39 mouse cellular contexts compared by ENCODE assay signal in genomic region chr10:51621193-51621592, GRCm38 (mm10). TPM values are rescaled to one million over a fixed set of nuclear protein-coding genes. Genes with fewer than 3 reads are reported as not detected.
"Had no signal": no experiment of that assay in that cellular context is flagged by ENCODE, and none has a peak within 500 bp of the region (broad histone marks: within the 10 kb centered on the region; RNA-seq: fewer than 3 reads in every experiment).

No protein-coding gene starts in this region.

- H3K27ac ChIP-seq: embryonic facial prominence, embryonic 10.5 days; embryonic facial prominence, embryonic 12.5 days; embryonic facial prominence, embryonic 13.5 days; embryonic facial prominence, embryonic 15.5 days; forebrain, embryonic 10.5 days; forebrain, embryonic 12.5 days; forebrain, embryonic 13.5 days; forebrain, embryonic 15.5 days; gastrocnemius, adult 2 months; heart, adult 2 months had no signal

- H3K27me3 ChIP-seq: embryonic facial prominence, embryonic 12.5 days; embryonic facial prominence, embryonic 13.5 days; embryonic facial prominence, embryonic 15.5 days; forebrain, embryonic 12.5 days; forebrain, embryonic 13.5 days; forebrain, embryonic 15.5 days had no signal

- H3K9ac ChIP-seq: embryonic facial prominence, embryonic 12.5 days; embryonic facial prominence, embryonic 13.5 days; embryonic facial prominence, embryonic 15.5 days; forebrain, embryonic 12.5 days; forebrain, embryonic 13.5 days; forebrain, embryonic 15.5 days; forebrain, postnatal 0 days had no signal

- H3K4me1 ChIP-seq: embryonic facial prominence, embryonic 10.5 days; embryonic facial prominence, embryonic 12.5 days; embryonic facial prominence, embryonic 13.5 days; embryonic facial prominence, embryonic 15.5 days; forebrain, embryonic 12.5 days; forebrain, embryonic 13.5 days; forebrain, embryonic 15.5 days had no signal

- H3K9me3 ChIP-seq: embryonic facial prominence, embryonic 10.5 days; embryonic facial prominence, embryonic 12.5 days; embryonic facial prominence, embryonic 13.5 days; embryonic facial prominence, embryonic 15.5 days; forebrain, embryonic 10.5 days; forebrain, embryonic 12.5 days; forebrain, embryonic 13.5 days; forebrain, embryonic 15.5 days had no signal

- DNase-seq: cerebellum, adult 9-10 months; cerebellum, adult 9-11 months; cerebellum, postnatal 10 days; cerebellum, postnatal 14 days; cerebellum, postnatal 25 days; cerebellum, postnatal 36 days; embryo, embryonic 11 days; forebrain, postnatal 0 days; gastrocnemius, adult 2 months; gastrocnemius, postnatal 10 days; gastrocnemius, postnatal 14 days; gastrocnemius, postnatal 25 days; gastrocnemius, postnatal 36 days; heart, adult 11 months; heart, adult 18-20 months; heart, adult 2 months had no signal

- H3K36me3 ChIP-seq: embryonic facial prominence, embryonic 10.5 days; embryonic facial prominence, embryonic 12.5 days; embryonic facial prominence, embryonic 13.5 days; embryonic facial prominence, embryonic 15.5 days; forebrain, embryonic 10.5 days; forebrain, embryonic 12.5 days; forebrain, embryonic 15.5 days had no signal

- H3K4me3 ChIP-seq: embryonic facial prominence, embryonic 10.5 days; embryonic facial prominence, embryonic 12.5 days; embryonic facial prominence, embryonic 13.5 days; embryonic facial prominence, embryonic 15.5 days; erythroblast, embryonic 14.5 days; forebrain, embryonic 10.5 days; forebrain, embryonic 12.5 days; forebrain, embryonic 13.5 days; forebrain, embryonic 15.5 days; gastrocnemius, adult 2 months; heart, adult 2 months had no signal

- H3K4me2 ChIP-seq: embryonic facial prominence, embryonic 12.5 days; embryonic facial prominence, embryonic 13.5 days; embryonic facial prominence, embryonic 15.5 days; forebrain, embryonic 12.5 days; forebrain, embryonic 13.5 days; forebrain, embryonic 15.5 days had no signal

RNA-seq across cellular contexts. Expression of gene Gprc6a, which starts 10.1 kb away (rescaled TPM):
- total RNA-seq: common myeloid progenitor, adult 5-6 weeks; forebrain, postnatal 0 days; gastrocnemius, adult 18-20 months; gastrocnemius, adult 2 months; gastrocnemius, adult 8-10 months; gastrocnemius, postnatal 10 days; gastrocnemius, postnatal 14 days; gastrocnemius, postnatal 25 days; gastrocnemius, postnatal 36 days; gastrocnemius, postnatal 4 days; granulocyte monocyte progenitor cell, adult 5-6 weeks; heart, adult 18-20 months; heart, adult 2 months; heart, adult 8-10 months had no signal
- polyA plus RNA-seq: cortical plate, adult 2 months; embryonic facial prominence, embryonic 11.5 days; embryonic facial prominence, embryonic 12.5 days; embryonic facial prominence, embryonic 13.5 days; embryonic facial prominence, embryonic 14.5 days; embryonic facial prominence, embryonic 15.5 days; erythroblast, embryonic 14.5 days; forebrain, embryonic 11.5 days; forebrain, embryonic 12.5 days; forebrain, embryonic 13.5 days; forebrain, embryonic 14.5 days; forebrain, embryonic 15.5 days; forebrain, embryonic 16.5 days; frontal cortex, adult 2 months; gonadal fat pad, adult 2 months had no signal

RNA-seq across cellular contexts. Expression of gene Fam162b, which starts 30.9 kb away (rescaled TPM):
- total RNA-seq: common myeloid progenitor, adult 5-6 weeks; gastrocnemius, adult 18-20 months; gastrocnemius, adult 2 months; gastrocnemius, adult 8-10 months; gastrocnemius, postnatal 10 days; gastrocnemius, postnatal 14 days; gastrocnemius, postnatal 25 days; gastrocnemius, postnatal 36 days; gastrocnemius, postnatal 4 days; granulocyte monocyte progenitor cell, adult 5-6 weeks; heart, adult 18-20 months; heart, adult 2 months; heart, adult 8-10 months had no signal
- polyA plus RNA-seq: cortical plate, adult 2 months; erythroblast, embryonic 14.5 days; frontal cortex, adult 2 months; gonadal fat pad, adult 2 months; heart, adult 2 months had no signal

RNA-seq across cellular contexts. Expression of gene Rfx6, which starts 56.4 kb away (rescaled TPM):
- total RNA-seq: common myeloid progenitor, adult 5-6 weeks; gastrocnemius, adult 18-20 months; gastrocnemius, adult 2 months; gastrocnemius, adult 8-10 months; gastrocnemius, postnatal 10 days; gastrocnemius, postnatal 14 days; gastrocnemius, postnatal 25 days; gastrocnemius, postnatal 36 days; gastrocnemius, postnatal 4 days; granulocyte monocyte progenitor cell, adult 5-6 weeks; heart, adult 18-20 months; heart, adult 2 months; heart, adult 8-10 months had no signal
- polyA plus RNA-seq: cortical plate, adult 2 months; embryonic facial prominence, embryonic 11.5 days; embryonic facial prominence, embryonic 12.5 days; embryonic facial prominence, embryonic 13.5 days; embryonic facial prominence, embryonic 14.5 days; embryonic facial prominence, embryonic 15.5 days; erythroblast, embryonic 14.5 days; forebrain, embryonic 10.5 days; forebrain, embryonic 11.5 days; forebrain, embryonic 12.5 days; forebrain, embryonic 13.5 days; forebrain, embryonic 14.5 days; forebrain, embryonic 15.5 days; forebrain, embryonic 16.5 days; forebrain, postnatal 0 days; frontal cortex, adult 2 months; gonadal fat pad, adult 2 months; heart, adult 2 months had no signal
